Mouse (Mus musculus): ENCODE results near the gene Osbpl9. TPM values are rescaled to one million over a fixed set of nuclear protein-coding genes. Genes with fewer than 3 reads are reported as not detected.

The Osbpl9 gene
- polyA plus RNA-seq, 1 experiment from 2014 or later: 45.0 TPM

GRCm38 (mm10) chr4:109175677-109176076 lies 26.4 kb downstream of the Osbpl9 start:
- H3K4me1 ChIP-seq (replicated peaks; ENCODE audit: control insufficient read depth, insufficient read depth): 0 out of 2 replicates have a peak, but pooled peaks cover 2% of the 10 kb centered on the region
- H3K36me3 ChIP-seq (ENCODE audit: control insufficient read depth, insufficient read depth, low read length): no peaks in the 10 kb centered on the region
- ATAC-seq (ENCODE audit: low FRiP score, low TSS enrichment) (peak; percentile 51; the same call in 1 of the 2 replicates), DNase-seq (ENCODE audit: low spot score) (no peak)
- H3K9me3 ChIP-seq (ENCODE audit: control insufficient read depth, low read length): no peaks in the 10 kb centered on the region
- no peaks in the 10 kb centered on the region for H3K27me3 ChIP-seq (ENCODE audit: control insufficient read depth, insufficient read depth, low read length)
- no peak for TF ChIP-seq CTCF (IDR thresholded peaks at IDR 0.05; ENCODE audit: low read depth)
- TF ChIP-seq EP300 (optimal IDR thresholded peaks at IDR 0.05): no peak
- no peak overlapping the region for H3K9ac ChIP-seq (ENCODE audit: low read length)
- H3K27ac ChIP-seq (replicated peaks): no peak overlapping the region
- H3K4me3 ChIP-seq (ENCODE audit: low read depth, low read length): no peak overlapping the region
- H3K4me2 ChIP-seq (replicated peaks; ENCODE audit: low read depth): no peak overlapping the region

- Histone ChIP-seq H3K27me3 (ENCODE audit: control insufficient read depth, insufficient read depth, low read length) (no peaks in the 10 kb centered on the region), H3K9ac (ENCODE audit: low read length) (no peak overlapping the region), H3K27ac (replicated peaks) (peak overlapping the region; percentile 81), H3K4me3 (ENCODE audit: low read depth, low read length) (no peak overlapping the region), H3K4me1 (replicated peaks; ENCODE audit: control insufficient read depth, insufficient read depth) (0 out of 2 replicates have a peak, but pooled peaks cover 2% of the 10 kb centered on the region), H3K4me2 (replicated peaks; ENCODE audit: low read depth) (no peak overlapping the region), H3K9me3 (ENCODE audit: control insufficient read depth, low read length) (no peaks in the 10 kb centered on the region), H3K36me3 (ENCODE audit: control insufficient read depth, insufficient read depth, low read length) (no peaks in the 10 kb centered on the region)
- TF ChIP-seq EP300 (optimal IDR thresholded peaks at IDR 0.05) (no peak), CTCF (IDR thresholded peaks at IDR 0.05; ENCODE audit: low read depth) (no peak)
- peak; percentile 15; the same call in 1 of the 2 replicates for ATAC-seq (ENCODE audit: low FRiP score, low TSS enrichment)
- DNase-seq (ENCODE audit: low spot score): no peak
- 37% methylated on average over 7 of the region's 7 CpGs for WGBS
Observed at GRCm38 (mm10) chr4:109173775-109174440, 28.2 kb downstream of the Osbpl9 start.

- H3K9ac ChIP-seq (ENCODE audit: low read length): no peak overlapping the region
- DNase-seq (ENCODE audit: low spot score) (no peak), ATAC-seq (ENCODE audit: low FRiP score, low TSS enrichment) (no peak)
- peak overlapping the region; percentile 81 for H3K27ac ChIP-seq (replicated peaks)
- no peaks in the 10 kb centered on the region for H3K9me3 ChIP-seq (ENCODE audit: control insufficient read depth, low read length)
- no peaks in the 10 kb centered on the region for H3K36me3 ChIP-seq (ENCODE audit: control insufficient read depth, insufficient read depth, low read length)
- H3K4me2 ChIP-seq (replicated peaks; ENCODE audit: low read depth): no peak overlapping the region
- WGBS: 74% methylated on average over 4 of the region's 4 CpGs
- 0 out of 2 replicates have a peak, but pooled peaks cover 2% of the 10 kb centered on the region for H3K4me1 ChIP-seq (replicated peaks; ENCODE audit: control insufficient read depth, insufficient read depth)
- H3K27me3 ChIP-seq (ENCODE audit: control insufficient read depth, insufficient read depth, low read length): no peaks in the 10 kb centered on the region
- no peak overlapping the region for H3K4me3 ChIP-seq (ENCODE audit: low read depth, low read length)
- TF ChIP-seq EP300 (optimal IDR thresholded peaks at IDR 0.05): no peak
- TF ChIP-seq CTCF (IDR thresholded peaks at IDR 0.05; ENCODE audit: low read depth): no peak
Observed at GRCm38 (mm10) chr4:109173369-109173768, 28.7 kb downstream of the Osbpl9 start.

GRCm38 (mm10) chr4:109165521-109166173 lies 36.4 kb downstream of the Osbpl9 start:
- no peaks in the 10 kb centered on the region for H3K4me1 ChIP-seq (replicated peaks; ENCODE audit: control insufficient read depth, insufficient read depth)
- no peak overlapping the region for H3K9ac ChIP-seq (ENCODE audit: low read length)
- no peak overlapping the region for H3K27ac ChIP-seq (replicated peaks)
- no peaks in the 10 kb centered on the region for H3K36me3 ChIP-seq (ENCODE audit: control insufficient read depth, insufficient read depth, low read length)
- H3K27me3 ChIP-seq (ENCODE audit: control insufficient read depth, insufficient read depth, low read length): no peaks in the 10 kb centered on the region
- H3K4me2 ChIP-seq (replicated peaks; ENCODE audit: low read depth): no peak overlapping the region
- DNase-seq (ENCODE audit: low spot score) (peak; percentile 80), ATAC-seq (ENCODE audit: low FRiP score, low TSS enrichment) (no peak)
- TF ChIP-seq CTCF (IDR thresholded peaks at IDR 0.05; ENCODE audit: low read depth) (peak; percentile 94), EP300 (optimal IDR thresholded peaks at IDR 0.05) (no peak)
- 32% methylated on average over 12 of the region's 12 CpGs for WGBS
- no peaks in the 10 kb centered on the region for H3K9me3 ChIP-seq (ENCODE audit: control insufficient read depth, low read length)
- H3K4me3 ChIP-seq (ENCODE audit: low read depth, low read length): no peak overlapping the region

- Histone ChIP-seq H3K36me3 (ENCODE audit: control insufficient read depth, insufficient read depth, low read length) (no peaks in the 10 kb centered on the region), H3K27ac (replicated peaks) (peak overlapping the region; percentile 61), H3K4me3 (ENCODE audit: low read depth, low read length) (peak overlapping the region; percentile 16), H3K27me3 (ENCODE audit: control insufficient read depth, insufficient read depth, low read length) (no peaks in the 10 kb centered on the region), H3K4me1 (replicated peaks; ENCODE audit: control insufficient read depth, insufficient read depth) (no peaks in the 10 kb centered on the region), H3K9ac (ENCODE audit: low read length) (peak overlapping the region; percentile 28; the same call in 1 of the 2 replicates), H3K4me2 (replicated peaks; ENCODE audit: low read depth) (peak overlapping the region; percentile 48), H3K9me3 (ENCODE audit: control insufficient read depth, low read length) (no peaks in the 10 kb centered on the region)
- WGBS: 21% methylated on average over 24 of the region's 24 CpGs
- ATAC-seq (ENCODE audit: low FRiP score, low TSS enrichment) (no peak), DNase-seq (ENCODE audit: low spot score) (peak; percentile 18)
- TF ChIP-seq CTCF (IDR thresholded peaks at IDR 0.05; ENCODE audit: low read depth) (no peak), EP300 (optimal IDR thresholded peaks at IDR 0.05) (no peak)
Observed at GRCm38 (mm10) chr4:109156481-109157261, 45.4 kb downstream of the Osbpl9 start.

Data from stomach, postnatal 0 days (tissue).